Mouse (Mus musculus): ENCODE data around the gene Mark4.

Gene Mark4

DNA sequence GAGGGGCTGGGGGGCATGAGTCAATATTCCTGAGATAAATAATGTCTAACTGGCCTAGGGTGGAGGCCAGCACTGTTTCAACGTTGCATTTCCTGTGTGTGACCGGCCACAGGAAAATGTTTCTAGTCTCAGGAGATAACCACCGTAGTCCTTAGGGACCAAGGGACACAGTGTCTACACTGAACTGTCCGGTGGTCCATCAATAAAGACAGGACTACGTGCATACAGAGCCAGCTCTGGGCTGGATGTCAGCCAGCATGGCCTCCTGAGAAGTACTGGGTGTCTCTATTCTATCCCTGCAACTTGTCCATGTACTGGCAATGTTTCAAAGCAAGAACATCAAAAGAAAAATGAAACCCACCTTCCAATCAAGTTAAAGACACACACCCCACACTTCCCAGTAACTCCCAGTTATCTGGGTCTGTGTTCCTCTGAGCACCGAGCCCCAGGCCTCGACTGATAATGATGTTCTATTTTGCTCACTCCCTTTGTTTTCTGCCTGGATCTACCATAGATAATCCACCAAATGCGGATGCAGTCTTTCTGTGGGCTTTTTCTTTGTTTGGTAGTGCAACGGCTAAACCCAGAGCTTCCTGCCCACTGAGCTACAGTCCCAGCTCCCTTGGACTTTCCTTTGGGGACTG, 17.1 kb downstream of the Mark4 start:
- DNase-seq (ENCODE audit: extremely low spot score, low read depth, low spot score), result no peak

GRCm38 (mm10) chr7:19437048-19437447, 21.6 kb downstream of the Mark4 start:
- no peak for DNase-seq (ENCODE audit: extremely low spot score, low read depth, low spot score)

DNA sequence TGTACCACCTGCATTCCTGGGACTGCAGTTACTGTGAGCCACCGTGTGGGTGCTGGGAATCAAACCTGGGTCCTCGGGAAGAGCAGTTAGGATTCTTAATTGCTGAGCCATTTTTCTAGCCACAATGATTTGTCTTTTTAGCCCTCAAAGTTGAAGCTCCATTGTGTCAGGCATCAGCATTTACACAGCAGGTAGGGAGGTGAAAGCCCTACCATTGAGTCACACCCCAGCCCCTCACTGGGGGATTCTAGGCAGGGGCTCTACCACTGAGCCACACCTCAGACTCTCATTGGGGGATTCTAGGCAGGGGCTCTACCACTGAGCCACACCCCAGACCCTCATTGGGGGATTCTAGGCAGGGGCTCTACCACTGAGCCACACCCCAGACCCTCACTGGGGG, 22.3 kb downstream of the Mark4 start:
- no peak for DNase-seq (ENCODE audit: extremely low spot score, low read depth, low spot score)

DNA sequence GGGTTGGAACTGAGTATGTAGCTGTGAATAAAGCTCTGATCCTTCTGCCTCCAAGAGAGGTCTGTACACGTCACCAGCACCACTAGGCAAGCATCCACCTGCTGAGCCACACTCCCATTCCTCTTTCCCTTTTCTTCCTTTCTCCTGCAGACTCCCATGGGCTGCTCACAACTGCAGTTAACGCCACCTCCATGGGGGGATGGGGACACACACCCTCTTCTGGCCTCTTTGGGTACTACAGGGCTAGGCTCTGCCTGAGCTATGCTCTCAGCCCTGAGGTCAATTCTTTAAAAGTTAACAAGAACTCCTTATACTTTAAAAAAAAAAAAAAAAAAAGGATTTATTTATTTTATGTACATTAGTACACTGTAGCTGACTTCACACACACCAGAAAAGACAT, 26.1 kb downstream of the Mark4 start:
- no peak for DNase-seq (ENCODE audit: extremely low spot score, low read depth, low spot score)

DNA sequence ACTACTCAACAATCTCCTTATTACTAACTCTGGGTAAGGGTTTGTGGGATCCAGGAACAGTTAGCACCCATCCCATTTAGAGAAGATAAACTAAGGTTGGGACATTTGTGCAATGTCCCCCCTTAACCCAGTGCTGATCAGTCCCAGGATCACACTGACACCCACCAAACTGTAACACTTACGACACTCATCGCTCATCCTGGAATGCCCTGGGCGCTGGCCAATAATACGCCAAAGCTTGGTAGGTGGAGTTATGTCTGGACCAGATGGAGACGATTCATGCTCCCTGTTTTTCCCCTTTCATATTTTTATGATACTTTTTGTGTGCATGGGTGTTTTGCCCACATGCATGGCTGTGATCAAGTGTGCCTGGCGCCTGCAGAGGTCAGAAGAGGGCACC, 28.2 kb downstream of the Mark4 start:
- DNase-seq (ENCODE audit: extremely low spot score, low read depth, low spot score), result no peak

- DNase-seq (ENCODE audit: extremely low spot score, low read depth, low spot score), result no peak
Measured at GRCm38 (mm10) chr7:19429726-19430125, 28.9 kb downstream of the Mark4 start.

- no peak for DNase-seq (ENCODE audit: extremely low spot score, low read depth, low spot score)
Measured at GRCm38 (mm10) chr7:19427999-19428650, 30.5 kb downstream of the Mark4 start.

GRCm38 (mm10) chr7:19426888-19427287, 31.7 kb downstream of the Mark4 start:
- no peak for DNase-seq (ENCODE audit: extremely low spot score, low read depth, low spot score)

DNA sequence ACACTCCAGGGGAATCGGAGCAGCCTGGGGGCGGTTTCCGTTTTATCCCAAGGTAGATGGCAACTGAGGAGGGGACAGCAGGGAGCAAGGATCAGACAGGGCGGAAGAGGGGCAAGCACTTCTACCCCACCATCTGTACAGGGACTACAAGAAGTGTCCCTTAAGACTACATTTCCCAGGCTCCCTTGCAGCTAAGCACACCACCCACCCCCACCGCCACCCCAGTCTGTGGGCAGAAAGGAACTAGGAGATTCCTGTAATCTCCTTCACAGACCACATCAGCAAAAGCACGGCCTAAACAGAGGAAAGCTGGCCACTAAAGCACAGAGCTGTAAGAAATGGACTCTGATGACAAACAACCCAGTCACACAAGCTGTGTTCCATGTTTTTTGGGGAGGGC, 32.3 kb downstream of the Mark4 start:
- no peak for DNase-seq (ENCODE audit: extremely low spot score, low read depth, low spot score)

- DNase-seq (ENCODE audit: extremely low spot score, low read depth, low spot score), result no peak
Measured at GRCm38 (mm10) chr7:19424051-19424450, 34.6 kb downstream of the Mark4 start.

DNA sequence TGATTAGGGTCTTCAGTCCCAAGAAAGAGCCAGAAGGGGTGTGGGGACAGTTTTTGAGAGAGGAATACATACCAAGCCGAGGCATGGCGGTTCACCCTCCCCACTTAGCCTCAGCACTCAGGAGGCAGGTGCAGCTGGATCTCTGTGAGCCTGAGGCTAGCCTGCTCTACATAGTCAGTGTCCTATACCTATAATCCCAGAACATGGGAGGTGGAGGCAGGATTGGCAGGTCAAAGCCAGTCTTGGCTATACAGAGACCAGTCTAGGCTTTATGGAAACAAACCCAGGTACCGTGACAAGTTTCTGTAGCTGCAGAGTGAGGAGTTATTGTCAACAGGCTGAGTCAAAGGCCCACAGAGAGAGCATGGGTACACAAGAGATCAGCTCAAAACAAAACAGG, 35.5 kb downstream of the Mark4 start:
- no peak for DNase-seq (ENCODE audit: extremely low spot score, low read depth, low spot score)

- DNase-seq (ENCODE audit: extremely low spot score, low read depth, low spot score), result no peak
Measured at GRCm38 (mm10) chr7:19420821-19421636, 37.6 kb downstream of the Mark4 start.

DNA sequence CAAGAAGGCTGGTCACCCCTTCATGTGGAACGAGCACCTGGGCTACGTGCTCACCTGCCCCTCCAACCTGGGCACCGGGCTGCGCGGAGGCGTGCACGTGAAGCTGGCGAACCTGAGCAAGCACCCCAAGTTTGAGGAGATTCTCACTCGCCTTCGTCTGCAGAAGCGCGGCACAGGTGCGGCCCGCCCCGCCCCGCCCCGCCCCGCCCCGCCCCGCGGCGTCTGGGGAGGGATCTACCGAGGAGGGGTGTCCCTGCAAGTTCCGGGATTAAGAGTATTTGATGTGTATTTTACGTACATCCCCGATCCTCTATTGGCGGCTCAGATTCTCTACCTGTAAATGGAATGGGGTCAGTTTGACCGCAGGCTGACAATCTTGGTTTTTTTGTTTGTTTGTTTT, 38.5 kb downstream of the Mark4 start:
- no peak for DNase-seq (ENCODE audit: extremely low spot score, low read depth, low spot score)

GRCm38 (mm10) chr7:19416590-19416989, 42.0 kb downstream of the Mark4 start:
- DNase-seq (ENCODE audit: extremely low spot score, low read depth, low spot score), result no peak

DNA sequence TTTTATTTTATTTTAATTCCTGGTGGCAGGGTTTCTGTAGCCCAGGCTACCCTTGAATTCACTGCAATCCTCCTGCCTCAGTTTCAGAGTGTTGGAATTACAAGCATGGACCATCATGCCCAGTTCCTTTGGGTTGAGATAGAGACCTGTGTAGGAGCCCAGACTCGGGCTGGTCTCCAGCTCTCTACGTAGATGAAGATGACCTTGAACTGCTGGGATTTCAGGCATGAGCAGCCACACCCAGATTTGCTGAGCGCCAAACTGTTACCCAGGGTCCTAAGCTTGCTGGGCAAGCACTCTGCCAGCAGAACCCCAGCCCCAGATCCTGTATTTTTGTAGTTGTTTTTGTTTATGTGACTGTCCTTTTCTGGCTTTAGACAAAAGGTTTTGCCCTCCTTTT, 45.1 kb downstream of the Mark4 start:
- DNase-seq (ENCODE audit: extremely low spot score, low read depth, low spot score), result no peak

DNA sequence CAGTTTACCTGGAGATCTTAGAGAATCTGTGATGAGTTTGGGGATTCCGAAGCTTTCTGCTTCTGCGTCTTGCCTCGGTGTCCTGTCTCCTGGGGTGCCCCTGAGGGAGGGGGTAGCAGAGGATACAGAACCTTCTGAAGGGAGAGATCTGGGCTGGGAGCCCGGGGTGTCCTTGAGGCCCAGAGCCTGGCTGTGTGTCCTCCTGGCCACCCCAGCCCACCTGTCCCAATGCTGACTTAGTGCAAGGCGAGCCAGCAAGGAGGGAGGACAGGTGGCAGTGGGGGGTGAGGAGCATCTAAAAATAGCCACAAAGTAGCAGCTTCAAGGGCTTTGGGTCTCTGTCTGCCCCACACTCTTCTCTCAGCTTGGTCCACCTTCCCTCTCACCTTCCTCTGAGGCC, 46.8 kb downstream of the Mark4 start:
- DNase-seq (ENCODE audit: extremely low spot score, low read depth, low spot score), result no peak

DNA sequence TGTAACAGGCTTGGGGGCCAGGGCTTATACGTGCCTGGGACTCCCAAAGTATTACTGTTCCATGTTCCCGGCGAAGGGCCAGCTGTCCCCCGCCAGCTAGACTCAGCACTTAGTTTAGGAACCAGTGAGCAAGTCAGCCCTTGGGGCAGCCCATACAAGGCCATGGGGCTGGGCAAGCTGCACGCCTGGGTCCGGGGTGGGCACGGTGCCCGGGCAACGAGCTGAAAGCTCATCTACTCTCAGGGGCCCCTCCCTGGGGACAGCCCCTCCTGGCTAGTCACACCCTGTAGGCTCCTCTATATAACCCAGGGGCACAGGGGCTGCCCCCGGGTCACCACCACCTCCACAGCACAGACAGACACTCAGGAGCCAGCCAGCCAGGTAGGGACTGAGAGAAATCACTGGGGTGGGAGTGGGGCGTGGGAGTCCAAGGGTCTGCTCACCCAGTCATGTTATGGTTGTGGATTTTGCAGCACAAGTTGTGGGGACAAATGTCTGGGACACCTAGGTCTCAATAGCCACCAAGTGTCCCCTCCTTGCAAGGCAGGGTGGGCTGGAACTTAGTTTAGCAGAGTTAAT, 47.8 kb downstream of the Mark4 start:
- no peak for DNase-seq (ENCODE audit: extremely low spot score, low read depth, low spot score)

DNA sequence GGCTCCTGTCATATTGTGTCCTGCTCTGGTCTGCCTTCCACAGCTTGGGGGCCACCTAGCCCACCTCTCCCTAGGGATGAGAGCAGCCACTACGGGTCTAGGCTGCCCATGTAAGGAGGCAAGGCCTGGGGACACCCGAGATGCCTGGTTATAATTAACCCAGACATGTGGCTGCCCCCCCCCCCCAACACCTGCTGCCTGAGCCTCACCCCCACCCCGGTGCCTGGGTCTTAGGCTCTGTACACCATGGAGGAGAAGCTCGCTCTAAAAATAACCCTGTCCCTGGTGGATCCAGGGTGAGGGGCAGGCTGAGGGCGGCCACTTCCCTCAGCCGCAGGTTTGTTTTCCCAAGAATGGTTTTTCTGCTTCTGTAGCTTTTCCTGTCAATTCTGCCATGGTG, 48.9 kb downstream of the Mark4 start:
- no peak for DNase-seq (ENCODE audit: extremely low spot score, low read depth, low spot score)

DNA sequence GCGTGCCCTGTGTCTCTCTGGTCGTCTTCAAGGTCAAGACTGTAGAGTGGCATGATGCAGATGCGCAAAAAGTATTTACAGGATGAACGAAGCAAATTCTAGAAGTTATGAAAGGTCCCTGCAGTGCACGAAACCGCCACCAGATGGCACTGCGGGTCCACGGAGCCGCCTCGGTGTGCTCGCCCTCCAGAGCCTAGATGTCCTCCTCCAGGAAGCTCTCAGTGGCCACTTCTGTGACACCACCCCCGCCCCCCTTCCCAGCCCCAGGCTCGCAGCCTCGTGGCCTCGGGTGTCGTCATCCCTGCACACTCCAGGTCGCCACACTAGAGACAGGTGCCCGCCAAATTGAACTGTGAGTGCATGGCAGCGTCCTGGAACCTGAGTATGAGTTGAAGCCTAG, 53.2 kb downstream of the Mark4 start:
- DNase-seq (ENCODE audit: extremely low spot score, low read depth, low spot score), result peak; percentile 42

GRCm38 (mm10) chr7:19404476-19404875, 54.1 kb downstream of the Mark4 start, which contains the start of gene Ckm:
Gene Ckm, plus strand, starts transcription at chr7:19404776.
- DNase-seq (ENCODE audit: extremely low spot score, low read depth, low spot score), result no peak

DNA sequence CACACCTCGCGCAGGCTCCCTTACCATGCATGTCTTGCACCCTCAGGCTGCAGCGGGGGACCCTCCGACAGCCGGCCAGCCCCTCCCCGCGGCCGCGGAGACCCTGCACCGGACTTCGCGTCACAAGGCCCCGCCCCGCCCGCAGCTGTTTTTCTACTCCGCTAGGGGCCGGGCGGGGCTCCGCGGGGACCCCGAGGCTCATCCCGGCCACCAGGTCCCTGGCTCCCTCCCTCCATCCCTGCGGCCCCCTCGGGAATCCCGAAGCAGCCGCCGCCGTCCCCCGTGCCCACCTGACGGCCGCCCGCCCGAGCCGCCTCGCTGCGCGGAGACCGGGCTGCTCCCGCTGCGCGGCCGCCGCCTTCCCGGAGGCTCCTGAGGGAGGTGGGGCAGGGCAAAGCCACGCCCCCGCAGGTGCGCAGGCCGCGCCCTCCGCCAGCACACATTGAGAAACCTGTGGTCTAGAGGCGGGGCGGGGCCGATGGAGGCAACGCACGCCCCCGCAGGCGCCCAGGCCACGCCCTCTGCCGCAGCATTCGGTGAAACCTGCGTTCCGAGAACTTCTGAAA, 54.8 kb downstream of the Mark4 start, which contains the start of gene Klc3:
Klc3 (minus strand) TSS at position 374 of the 566 bp plus-strand sequence.
- no peak for DNase-seq (ENCODE audit: extremely low spot score, low read depth, low spot score)
